Mouse (Mus musculus) small intestine, adult 2 months (tissue): ENCODE results near the gene Mgat5b. TPM values are rescaled to one million over a fixed set of nuclear protein-coding genes. Genes with fewer than 3 reads are reported as not detected.

Source experiments
- H3K27ac ChIP-seq: fragments of 200-500 bp; 2 replicates; pipeline ENCODE4 v1.5.1; 2012; ENCODE audit warnings: low read depth, low read length, control low read depth, inconsistent platforms; ENCODE audit not compliant: insufficient read depth
- H3K27me3 ChIP-seq: fragments of 200-500 bp; 2 replicates; pipeline ENCODE4 v1.6.1; 2012; ENCODE audit warnings: mild to moderate bottlenecking, moderate library complexity, low read length, inconsistent platforms; ENCODE audit not compliant: control insufficient read depth, insufficient read depth
- H3K36me3 ChIP-seq: fragments of 200-500 bp; 2 replicates; pipeline ENCODE4 v1.6.1; 2012; ENCODE audit warnings: mild to moderate bottlenecking, low read length, control low read depth, inconsistent platforms; ENCODE audit not compliant: control insufficient read depth, insufficient read depth
- H3K4me1 ChIP-seq: fragments of 200-500 bp; 2 replicates; pipeline ENCODE4 v1.6.1; 2012; ENCODE audit warnings: low read length, inconsistent platforms, mixed read lengths; ENCODE audit not compliant: control insufficient read depth, insufficient read depth, insufficient read length
- H3K4me3 ChIP-seq: fragments of 200-500 bp; 2 replicates; pipeline ENCODE4 v1.5.1; 2012; ENCODE audit warnings: low read depth, mild to moderate bottlenecking, control low read depth, inconsistent platforms, low read length, moderate library complexity
- CTCF ChIP-seq: fragments of 200-500 bp; IDR thresholded peaks from 2 replicates; pipeline ENCODE4 v1.5.1; 2012; ENCODE audit warnings: low read depth, mild to moderate bottlenecking, control low read depth, inconsistent platforms, low read length, moderate library complexity, mixed read lengths; ENCODE audit not compliant: insufficient replicate concordance, insufficient read length; ENCODE audit errors: extremely low read depth
- POLR2A ChIP-seq: fragments of 200-500 bp; IDR thresholded peaks from 2 replicates; pipeline ENCODE4 v1.6.1; 2012; ENCODE audit warnings: low read depth, mild to moderate bottlenecking, control low read depth, inconsistent platforms, low read length, moderate library complexity
- WGBS: fragments of 180-500 bp; shearing (Covaris S2); methylation state at CpG from one replicate; pipeline ENCODE4 v1.1.7; 2018; 5-methylcytosine and 5-hydroxymethylcytosine counted together
- polyA plus RNA-seq: library from polyadenylated mRNA; depleted of rRNA; stranded (reverse); fragments of >200 nt; gene quantifications from 2 replicates; pipeline ENCODE4 v1.2.3, GENCODE M21; 2012

The Mgat5b gene
- polyA plus RNA-seq, 1 experiment: 0.03 TPM

DNA sequence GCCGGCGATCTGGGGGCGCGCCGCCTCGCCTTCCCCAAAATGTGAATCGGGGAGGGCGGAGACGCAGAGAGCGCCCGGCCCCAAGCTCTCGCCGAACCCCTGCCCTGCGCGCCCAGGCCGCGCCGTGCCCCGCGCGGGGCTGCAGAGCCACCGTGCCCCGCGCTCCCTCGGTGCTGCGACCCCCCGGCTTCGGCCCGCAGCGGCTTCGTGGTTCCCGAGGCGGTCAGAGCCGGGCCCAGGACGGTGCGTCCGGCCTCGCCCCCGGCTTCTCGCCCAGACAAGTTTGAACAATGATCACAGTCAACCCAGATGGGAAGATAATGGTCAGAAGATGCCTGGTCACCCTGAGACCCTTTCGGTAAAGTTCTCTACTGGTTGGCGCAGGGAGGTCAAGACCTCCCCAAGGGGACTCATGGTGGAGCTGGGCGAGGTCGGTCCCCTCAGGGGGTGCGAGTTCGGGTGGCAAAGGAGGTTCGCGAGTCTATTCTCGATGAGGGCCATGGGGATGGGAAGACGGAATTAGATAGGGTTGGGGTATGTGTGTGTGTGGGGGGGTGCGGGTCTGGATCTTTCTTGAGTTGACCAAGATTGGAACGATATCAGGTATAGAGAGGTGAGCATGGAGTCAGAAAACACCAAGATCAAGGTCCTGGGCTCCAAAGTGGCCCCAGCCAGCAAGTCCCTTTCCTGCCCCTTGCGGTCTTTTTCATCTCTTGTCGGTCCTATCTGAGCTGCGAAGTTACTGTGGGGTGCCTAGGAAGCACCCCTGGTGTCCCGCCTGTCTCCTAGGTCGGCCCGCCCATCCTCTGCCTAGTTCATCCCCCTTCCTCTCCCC, 740 bp downstream of the Mgat5b start:
- H3K4me3 ChIP-seq: peak overlapping the region; percentile 57

DNA sequence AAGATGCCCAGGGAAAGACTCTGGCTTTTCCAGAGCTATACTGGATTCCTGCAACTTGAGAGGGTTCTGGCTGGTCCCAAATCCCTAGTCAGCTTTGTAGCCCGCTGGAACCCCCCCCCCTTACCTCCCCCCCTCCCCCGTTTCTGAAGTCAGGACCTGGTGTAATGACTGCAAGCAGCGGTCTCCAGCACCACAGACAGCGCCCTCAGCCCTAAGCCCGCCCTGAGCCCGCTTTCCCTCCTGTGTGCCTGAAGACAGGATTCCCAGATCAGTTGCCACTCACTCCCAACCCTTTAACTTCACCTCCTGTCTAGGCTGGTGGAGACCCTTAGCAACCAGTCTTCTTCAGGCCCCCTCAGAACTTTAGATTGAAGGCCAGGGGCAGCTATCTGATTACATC, 2.1 kb downstream of the Mgat5b start:
- WGBS: 5% methylated on average over 6 of the region's 6 CpGs

More for the DNA sequence above, 740 bp downstream of the Mgat5b start:
- H3K4me1 ChIP-seq: peaks cover 2% of the 10 kb centered on the region; the same call in 1 of the 2 replicates
- TF ChIP-seq POLR2A (no peak), CTCF (no peak)
- H3K36me3 ChIP-seq: no peaks in the 10 kb centered on the region
- no peak overlapping the region for H3K27ac ChIP-seq
- 4% methylated on average over 58 of the region's 58 CpGs for WGBS
- peaks cover 36% of the 10 kb centered on the region for H3K27me3 ChIP-seq

DNA sequence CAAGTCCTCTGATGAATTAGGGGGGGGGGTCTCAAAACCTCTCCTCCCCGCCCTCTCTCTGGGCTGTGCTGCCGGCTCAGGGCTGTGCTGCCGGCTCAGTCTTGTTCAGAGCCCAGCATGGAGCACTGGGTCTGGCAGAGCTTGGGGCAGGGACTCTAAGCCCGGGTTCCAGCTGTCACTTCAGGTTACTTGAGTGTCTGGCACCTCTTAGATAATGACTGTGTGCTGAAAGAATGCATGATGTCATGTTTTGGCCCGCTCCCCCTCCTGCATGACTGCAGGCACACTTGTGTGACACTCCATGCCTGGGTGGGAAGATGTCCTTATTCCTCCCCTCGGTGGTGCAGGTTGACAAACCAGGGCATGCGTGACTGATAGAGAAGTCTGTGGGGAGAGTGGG, 3.4 kb downstream of the Mgat5b start:
- 46% methylated on average over 7 of the region's 7 CpGs for WGBS
- Histone ChIP-seq H3K27ac (no peak overlapping the region), H3K4me1 (peaks cover 2% of the 10 kb centered on the region; the same call in 1 of the 2 replicates), H3K4me3 (no peak overlapping the region), H3K36me3 (no peaks in the 10 kb centered on the region), H3K27me3 (peaks cover 34% of the 10 kb centered on the region)
- TF ChIP-seq POLR2A (no peak), CTCF (no peak)

More for the DNA sequence above, 2.1 kb downstream of the Mgat5b start:
- TF ChIP-seq POLR2A (no peak), CTCF (no peak)
- peaks cover 36% of the 10 kb centered on the region for H3K27me3 ChIP-seq
- no peaks in the 10 kb centered on the region for H3K36me3 ChIP-seq
- peaks cover 2% of the 10 kb centered on the region; the same call in 1 of the 2 replicates for H3K4me1 ChIP-seq
- no peak overlapping the region for H3K27ac ChIP-seq
- no peak overlapping the region for H3K4me3 ChIP-seq

DNA sequence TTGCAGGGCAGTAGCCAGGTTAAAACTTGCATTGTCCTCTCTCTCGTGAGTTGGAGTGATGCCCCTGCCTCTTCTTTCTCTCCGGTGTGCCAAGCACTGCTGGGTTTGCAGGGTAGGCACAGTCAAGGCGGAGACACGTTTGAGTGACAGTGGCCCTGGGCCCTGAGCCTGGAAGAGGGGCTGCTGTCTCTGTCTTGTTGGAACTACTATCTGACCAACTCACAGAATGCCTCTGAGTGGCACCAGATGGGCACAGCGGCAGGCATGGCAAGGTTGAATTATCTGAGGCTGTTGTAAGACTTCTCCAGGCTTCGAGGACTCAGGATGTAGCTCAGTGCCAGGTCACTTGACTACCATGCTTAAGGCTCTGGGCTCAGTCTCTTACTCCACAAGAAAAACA, 9.4 kb downstream of the Mgat5b start:
- WGBS: 83% methylated on average over 6 of the region's 6 CpGs
- TF ChIP-seq POLR2A: no peak
- TF ChIP-seq CTCF: no peak
- H3K27ac ChIP-seq: no peak overlapping the region
- H3K4me3 ChIP-seq: no peak overlapping the region
- H3K27me3 ChIP-seq: no peaks in the 10 kb centered on the region; the same call in 1 of the 2 replicates
- no peaks in the 10 kb centered on the region for H3K4me1 ChIP-seq
- H3K36me3 ChIP-seq: no peaks in the 10 kb centered on the region

DNA sequence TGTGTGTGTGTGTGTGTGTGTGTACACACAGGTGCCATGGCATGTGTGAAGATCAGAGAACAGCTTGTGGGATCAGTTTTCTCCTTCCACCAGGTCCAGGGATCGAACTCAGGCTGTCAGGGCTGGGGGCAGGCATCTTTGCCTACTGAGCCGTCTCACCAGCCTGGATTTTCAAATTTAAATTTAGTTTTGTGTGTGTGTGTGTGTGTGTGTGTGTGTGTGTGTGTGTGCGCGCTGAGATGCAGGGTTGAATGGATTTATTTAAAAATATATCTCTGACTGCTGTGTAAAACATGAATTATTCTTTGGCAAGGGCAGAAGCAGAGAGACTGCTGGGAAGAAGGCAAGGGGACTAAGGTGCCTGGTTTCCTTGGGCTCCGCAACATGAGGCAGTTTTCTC, 16.2 kb downstream of the Mgat5b start:
- H3K27me3 ChIP-seq: peaks cover 4% of the 10 kb centered on the region
- WGBS: 89% methylated on average over 5 of the region's 5 CpGs
- no peaks in the 10 kb centered on the region for H3K4me1 ChIP-seq
- H3K4me3 ChIP-seq: no peak overlapping the region
- no peaks in the 10 kb centered on the region for H3K36me3 ChIP-seq
- TF ChIP-seq CTCF (no peak), POLR2A (no peak)
- H3K27ac ChIP-seq: no peak overlapping the region

DNA sequence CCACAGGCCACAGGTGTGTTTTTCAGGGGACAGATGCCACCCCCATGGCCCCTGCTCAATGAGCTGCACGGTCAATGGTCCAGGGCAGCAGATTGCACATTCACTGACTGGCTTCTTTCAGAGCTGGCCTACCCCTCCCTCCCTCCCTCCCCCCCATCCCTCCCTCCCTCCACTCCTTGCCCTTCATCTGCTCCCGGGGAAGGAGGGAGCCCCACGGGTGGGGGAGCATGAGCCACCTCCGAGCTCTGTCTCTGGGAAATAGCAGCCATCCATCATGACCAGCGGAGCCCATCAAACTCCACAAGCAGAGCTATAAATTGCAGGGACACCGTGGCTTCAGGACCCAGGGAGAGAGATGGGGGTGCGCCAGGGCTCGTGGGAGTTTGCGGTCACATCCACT, 16.7 kb downstream of the Mgat5b start:
- Histone ChIP-seq H3K27ac (no peak overlapping the region), H3K4me3 (no peak overlapping the region), H3K36me3 (no peaks in the 10 kb centered on the region), H3K4me1 (no peaks in the 10 kb centered on the region), H3K27me3 (peaks cover 8% of the 10 kb centered on the region)
- TF ChIP-seq POLR2A (no peak), CTCF (no peak)
- WGBS: 41% methylated on average over 9 of the region's 9 CpGs

DNA sequence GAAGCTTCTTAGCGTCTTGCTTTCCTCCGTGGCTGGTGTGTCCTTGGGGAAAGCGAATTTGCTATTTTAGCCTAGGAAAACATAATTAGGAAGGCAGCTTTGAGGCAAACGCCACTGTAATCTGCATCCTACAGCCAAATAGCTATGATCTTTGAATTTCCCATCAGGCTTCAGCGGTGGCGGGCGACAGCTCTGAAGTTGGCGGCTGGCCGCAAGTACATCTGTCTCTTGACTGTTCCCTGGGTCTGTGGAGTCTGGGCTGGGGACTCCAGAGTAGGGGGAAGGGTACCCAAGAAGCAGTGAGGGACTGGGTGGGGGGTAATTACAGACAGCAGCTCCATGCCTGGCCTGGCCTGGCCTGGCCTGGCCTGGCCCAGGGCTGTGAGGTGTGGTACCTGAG, 17.3 kb downstream of the Mgat5b start:
- Histone ChIP-seq H3K4me1 (no peaks in the 10 kb centered on the region), H3K27me3 (peaks cover 8% of the 10 kb centered on the region), H3K4me3 (no peak overlapping the region), H3K27ac (no peak overlapping the region), H3K36me3 (no peaks in the 10 kb centered on the region)
- TF ChIP-seq POLR2A (no peak), CTCF (no peak)
- 78% methylated on average over 9 of the region's 9 CpGs for WGBS
